Mouse (Mus musculus): Measurements from ENCODE around the gene Cerk.

- TF ChIP-seq POLR2A (IDR thresholded peaks at IDR 0.05; ENCODE audit: low read depth, low read length) (no peak), CTCF (conservative IDR thresholded peaks at IDR 0.05; ENCODE audit: insufficient read depth, insufficient read length, low read depth, low read length) (no peak)
These were observed 40.3 kb upstream of the Cerk start for GRCm38 (mm10) chr15:86226221-86226620.
